Mouse (Mus musculus): ENCODE data around the gene Aaed1.

Aaed1 gene

GRCm38 (mm10) chr13:64312024-64312915 lies at the start of gene Aaed1:
Aaed1 (minus strand) TSS chr13:64312710.
- peak; percentile 92 for DNase-seq (ENCODE audit: low read depth, low spot score)

DNA sequence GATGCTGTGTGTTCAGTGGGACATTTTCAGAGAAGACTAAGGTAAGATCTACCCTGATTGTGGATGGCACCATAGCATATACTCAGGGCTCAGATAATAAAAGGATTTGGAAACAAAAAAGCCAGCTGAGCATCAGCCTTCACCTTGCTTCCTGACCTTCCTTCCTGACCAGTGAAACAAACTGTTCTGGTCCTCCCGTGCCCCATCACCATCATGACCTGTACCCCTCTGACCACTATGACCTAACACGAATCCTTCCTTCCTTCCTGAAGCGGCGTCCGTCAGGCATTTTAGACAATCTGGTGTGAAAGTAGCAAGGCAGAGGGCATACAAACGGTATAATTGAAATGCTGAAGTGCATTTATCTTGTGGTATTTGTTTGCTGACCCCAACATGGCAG lies 49.6 kb upstream of the Aaed1 start:
- no peak for DNase-seq (ENCODE audit: low read depth, low spot score)

GRCm38 (mm10) chr13:64361020-64361419 lies 48.5 kb upstream of the Aaed1 start:
- no peak for DNase-seq (ENCODE audit: low read depth, low spot score)

- DNase-seq (ENCODE audit: low read depth, low spot score): no peak
Measured at GRCm38 (mm10) chr13:64359702-64360101, 47.2 kb upstream of the Aaed1 start.

DNA sequence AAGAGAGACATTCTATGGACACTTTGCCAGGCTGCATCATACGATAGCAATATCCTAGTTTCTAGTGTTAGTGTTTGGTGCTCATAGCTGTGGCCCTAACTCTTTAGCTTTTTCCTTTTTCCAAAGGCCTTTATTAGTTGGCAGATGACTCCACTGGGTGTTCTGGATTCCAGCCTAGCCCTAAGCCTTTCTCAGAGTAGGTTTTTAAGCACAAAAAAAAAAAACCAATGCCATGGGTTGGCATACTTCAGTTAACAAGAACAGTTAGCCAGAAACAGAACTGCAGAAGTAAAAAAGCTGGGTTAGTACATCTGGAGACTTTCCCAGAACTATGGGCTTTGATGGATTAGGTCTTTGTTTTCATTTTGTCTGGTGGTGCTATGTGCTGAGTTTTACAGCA lies 46.0 kb upstream of the Aaed1 start:
- no peak for DNase-seq (ENCODE audit: low read depth, low spot score)

DNA sequence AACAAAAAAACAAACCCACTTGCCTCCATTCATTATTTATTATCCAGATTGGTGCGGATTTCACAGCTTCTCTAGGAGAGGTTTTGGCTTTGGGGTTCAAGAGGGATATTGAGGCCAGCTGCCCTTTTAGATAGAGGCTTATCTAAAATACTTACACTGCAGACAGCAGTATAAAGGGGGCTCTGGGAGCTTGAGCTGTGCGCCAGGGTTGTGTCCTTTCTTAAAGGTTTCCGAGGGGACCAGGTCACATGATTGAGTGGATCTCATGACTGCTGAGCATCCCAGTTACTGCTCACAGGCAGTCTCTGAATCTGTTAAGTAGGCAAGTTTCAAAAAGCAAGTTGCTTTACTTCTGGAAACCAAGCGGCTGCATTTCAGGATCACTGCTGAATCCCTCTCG lies 44.9 kb upstream of the Aaed1 start:
- no peak for DNase-seq (ENCODE audit: low read depth, low spot score)

- no peak for DNase-seq (ENCODE audit: low read depth, low spot score)
Measured at GRCm38 (mm10) chr13:64349474-64349873, 37.0 kb upstream of the Aaed1 start.

GRCm38 (mm10) chr13:64344082-64344501 lies 31.6 kb upstream of the Aaed1 start:
- DNase-seq (ENCODE audit: low read depth, low spot score): peak; percentile 21

DNA sequence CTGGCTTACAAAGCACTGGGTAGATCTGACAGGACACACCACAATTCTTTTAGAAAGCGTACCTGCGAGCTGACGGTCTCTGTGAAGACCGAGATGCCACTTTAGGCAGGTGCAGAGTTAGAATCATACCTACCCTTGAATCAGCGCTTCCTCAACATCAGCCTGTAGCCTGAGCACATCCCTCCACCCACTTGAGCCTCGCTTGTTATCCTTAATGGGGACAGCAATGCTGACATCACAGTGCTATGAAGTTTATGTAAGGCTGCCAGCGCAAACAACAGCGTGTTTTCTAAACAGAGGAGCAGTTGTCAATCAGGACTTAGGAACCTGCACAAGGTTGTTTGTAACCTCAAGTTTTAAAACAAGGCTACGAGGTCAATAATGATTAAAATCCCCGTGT lies 31.1 kb upstream of the Aaed1 start:
- DNase-seq (ENCODE audit: low read depth, low spot score): peak; percentile 20

GRCm38 (mm10) chr13:64335546-64336132 lies 23.1 kb upstream of the Aaed1 start:
- DNase-seq (ENCODE audit: low read depth, low spot score): no peak

GRCm38 (mm10) chr13:64333102-64333501 lies 20.6 kb upstream of the Aaed1 start:
- DNase-seq (ENCODE audit: low read depth, low spot score): no peak

DNA sequence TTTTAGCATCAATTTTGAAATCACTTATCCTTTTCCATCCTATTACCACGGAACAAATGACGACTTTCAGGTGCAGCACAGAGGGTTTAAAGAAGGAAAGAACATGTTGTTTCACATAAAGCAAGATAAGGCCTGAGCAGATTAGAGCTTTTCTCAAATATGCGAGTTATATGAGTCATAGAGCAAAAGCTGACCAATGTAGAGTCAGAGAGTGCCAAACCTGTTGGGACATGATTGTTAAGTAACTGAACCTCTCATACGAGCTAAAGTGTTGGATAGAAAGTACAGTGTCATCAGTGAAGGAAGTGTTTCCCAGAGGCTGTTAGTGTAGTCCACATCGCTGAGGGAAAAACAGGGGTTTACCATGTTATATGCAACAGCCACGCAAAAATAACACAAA lies 19.8 kb upstream of the Aaed1 start:
- DNase-seq (ENCODE audit: low read depth, low spot score): no peak

DNA sequence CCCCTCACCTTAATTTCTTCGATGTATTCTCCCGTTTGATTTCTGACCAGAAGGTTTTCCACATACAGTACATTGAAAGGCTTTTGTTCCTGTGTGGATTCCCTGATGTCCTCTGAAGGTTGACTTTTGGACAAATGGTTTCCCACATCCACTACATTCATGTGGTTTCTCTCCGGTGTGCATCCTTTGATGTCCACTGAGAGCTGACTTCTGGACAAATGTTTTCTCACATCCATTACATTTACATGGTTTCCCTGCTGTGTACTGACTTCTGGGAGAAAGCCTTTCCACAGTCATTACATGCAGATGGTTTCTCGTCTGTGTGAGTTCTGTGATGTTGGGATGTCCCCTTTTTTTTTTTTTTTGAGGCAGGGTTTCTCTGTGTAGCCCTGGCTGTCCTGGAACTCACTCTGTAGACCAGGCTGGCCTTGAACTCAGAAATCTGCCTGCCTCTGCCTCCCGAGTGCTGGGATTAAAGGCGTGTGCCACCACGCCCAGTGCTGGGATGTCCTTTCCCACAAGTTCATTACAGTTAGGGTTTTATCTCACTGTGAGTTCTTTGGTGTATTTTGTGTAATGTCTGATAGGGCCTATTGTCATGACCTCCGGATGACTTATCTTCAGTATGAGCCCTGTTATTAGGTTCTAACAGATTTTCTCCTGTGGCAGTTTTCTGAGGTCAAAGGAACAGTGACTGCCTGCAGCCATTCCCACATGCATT lies 10.2 kb upstream of the Aaed1 start:
- DNase-seq (ENCODE audit: low read depth, low spot score): no peak

DNA sequence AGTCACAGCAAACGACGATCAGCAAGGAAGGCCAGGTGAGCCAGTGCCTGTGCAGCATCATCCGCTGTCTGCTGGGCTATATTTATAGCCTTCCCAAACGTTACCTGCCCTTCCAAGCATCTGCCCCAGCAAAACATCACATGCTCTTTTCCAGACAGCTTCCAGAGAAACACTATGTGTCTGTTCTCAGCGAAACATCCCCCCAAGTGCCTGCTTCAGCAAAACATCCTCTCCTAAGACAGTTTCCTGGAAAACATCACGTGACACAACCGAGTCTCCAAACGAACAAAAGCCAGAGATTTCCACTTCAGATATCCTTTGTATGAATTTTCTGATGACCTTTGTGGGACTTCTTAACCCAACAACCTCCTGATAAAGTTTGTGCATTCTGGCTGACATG lies 7.8 kb upstream of the Aaed1 start:
- DNase-seq (ENCODE audit: low read depth, low spot score): no peak

DNA sequence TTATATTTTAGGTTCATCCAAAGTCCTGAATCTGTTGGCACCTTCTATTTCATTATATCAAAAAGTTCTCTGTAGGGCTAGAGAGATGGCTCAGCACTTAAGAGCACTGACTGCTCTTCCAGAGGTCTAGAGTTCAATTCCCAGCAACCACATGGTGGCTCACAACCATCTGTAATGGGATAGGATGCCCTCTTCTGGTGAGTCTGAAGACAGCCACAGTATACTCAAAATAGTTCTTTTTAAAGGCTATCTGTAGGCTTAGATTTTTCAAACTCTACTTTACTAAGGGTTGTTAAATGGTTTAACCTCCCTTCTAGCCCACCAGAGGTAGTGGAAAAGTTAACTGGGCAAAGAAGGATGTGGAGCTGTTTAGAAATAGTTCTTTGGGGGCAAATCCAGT lies 7.3 kb upstream of the Aaed1 start:
- no peak for DNase-seq (ENCODE audit: low read depth, low spot score)

DNA sequence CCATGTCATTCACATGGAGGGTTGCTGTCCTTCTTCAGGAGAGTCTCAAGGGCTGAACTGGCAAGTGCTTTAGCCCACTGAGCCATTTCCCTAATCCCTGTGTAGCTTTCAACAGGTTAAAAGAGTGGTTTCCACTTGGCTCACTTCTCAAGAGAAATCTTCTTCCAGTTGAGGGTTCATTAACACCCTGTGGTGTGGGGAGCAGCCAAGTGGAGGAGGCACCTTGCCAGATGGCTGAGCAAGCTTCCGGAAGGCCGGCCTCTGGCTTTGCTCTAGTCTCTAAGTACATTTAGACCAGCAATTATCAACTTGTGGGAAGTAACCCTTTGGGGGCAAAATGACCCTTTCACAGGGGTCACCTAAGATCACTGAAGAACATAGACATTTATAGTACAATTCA lies 5.8 kb upstream of the Aaed1 start:
- no peak for DNase-seq (ENCODE audit: low read depth, low spot score)

GRCm38 (mm10) chr13:64315483-64316050 lies 3.1 kb upstream of the Aaed1 start:
- DNase-seq (ENCODE audit: low read depth, low spot score): peak; percentile 47

DNA sequence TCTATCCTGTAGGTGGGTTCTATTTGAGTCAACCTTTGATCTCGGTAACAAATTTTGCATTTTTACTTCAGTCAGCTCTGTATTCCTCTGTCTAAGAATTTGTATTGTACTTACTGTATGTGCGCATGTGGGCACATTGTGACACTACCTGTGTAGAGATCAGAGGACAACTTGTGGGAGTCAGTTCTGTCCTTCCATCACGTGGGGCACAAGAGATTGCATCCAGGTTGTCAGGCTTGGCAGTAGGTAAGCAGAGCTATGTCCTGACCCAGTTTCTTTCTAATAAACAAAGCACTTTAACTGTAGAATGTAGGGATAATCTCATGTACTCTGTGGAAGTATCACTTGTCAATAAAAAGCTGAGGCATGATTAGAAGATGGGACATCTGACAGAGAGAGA lies 1.5 kb upstream of the Aaed1 start:
- DNase-seq (ENCODE audit: low read depth, low spot score): no peak

DNA sequence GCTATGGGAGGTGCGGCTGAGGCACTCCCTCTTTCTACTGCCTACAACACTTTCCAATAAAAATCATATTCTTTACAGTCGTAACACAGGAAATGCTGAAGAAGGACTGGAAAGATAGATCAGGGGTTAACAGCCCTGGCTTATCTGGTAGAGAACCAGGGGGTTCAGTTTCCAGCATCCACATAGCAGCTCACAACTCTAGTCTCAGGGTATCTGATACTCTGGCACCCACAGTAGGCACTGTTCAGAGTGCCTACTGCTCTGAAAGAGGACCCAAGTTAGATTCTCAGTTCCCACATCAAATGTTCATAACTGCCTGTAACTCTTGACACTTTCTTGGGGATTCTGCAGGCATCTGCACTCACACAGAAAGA lies 393 bp upstream of the Aaed1 start:
- no peak for DNase-seq (ENCODE audit: low read depth, low spot score)

DNA sequence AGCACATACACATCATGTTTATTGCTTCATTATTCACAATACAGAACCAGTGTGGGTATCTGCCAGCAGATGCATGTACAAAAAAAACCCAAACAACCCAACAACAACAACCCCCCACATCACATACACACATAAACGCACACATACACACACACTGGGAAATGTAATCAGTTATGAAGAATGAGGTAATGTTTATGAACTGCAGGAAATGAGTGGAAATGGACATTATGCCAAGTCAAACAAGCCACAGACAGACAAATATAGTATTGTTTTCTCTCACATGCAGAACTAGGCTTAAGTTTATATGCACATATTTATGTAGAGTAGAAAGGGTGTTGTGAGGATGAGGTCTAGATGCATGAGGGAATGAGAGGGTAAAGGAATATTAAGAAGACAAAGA lies 1.2 kb downstream of the Aaed1 start:
- no peak for DNase-seq (ENCODE audit: low read depth, low spot score)

GRCm38 (mm10) chr13:64310585-64310984 lies 1.9 kb downstream of the Aaed1 start:
- DNase-seq (ENCODE audit: low read depth, low spot score): no peak

DNA sequence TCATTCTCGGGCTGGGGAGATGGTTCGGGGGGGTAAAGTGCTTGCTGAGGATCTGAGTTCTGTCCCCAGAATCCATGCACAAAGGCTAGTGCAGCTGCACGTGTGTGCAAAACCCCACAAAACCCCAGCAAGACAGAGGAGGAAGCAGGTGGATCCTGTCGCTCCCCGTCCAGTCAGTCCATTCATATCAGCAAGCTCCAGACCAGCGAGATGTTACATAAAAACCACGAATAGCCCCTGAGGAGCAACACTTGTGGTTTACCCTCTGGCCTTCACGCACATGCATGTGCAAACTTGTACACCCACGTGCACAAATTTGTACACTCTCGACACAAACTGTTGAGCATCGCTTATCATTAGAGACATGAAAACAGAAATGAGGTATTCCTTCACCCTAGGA lies 2.7 kb downstream of the Aaed1 start:
- DNase-seq (ENCODE audit: low read depth, low spot score): no peak
